Mouse (Mus musculus): ENCODE data around the gene Mfsd13b.

GRCm38 (mm10) chr7:121035161-121035721, 52.9 kb downstream of the Mfsd13b start:
- TF ChIP-seq EP300 (IDR thresholded peaks at IDR 0.05; ENCODE audit: low read depth) (no peak), CTCF (IDR thresholded peaks at IDR 0.05; ENCODE audit: low read depth) (no peak)

All from liver, embryonic 14.5 days (tissue).